Mouse (Mus musculus) small intestine, adult 2 months (tissue): ENCODE measurements around the gene Mrpl38.
"Not testable (repeated sequence)": the region's sequence is repeated elsewhere in the genome, so short reads cannot be mapped to it uniquely, and the experiment has no call there.

ENCODE experiments used
- CTCF ChIP-seq: fragments of 200-500 bp; IDR thresholded peaks from 2 replicates; pipeline ENCODE4 v1.5.1; 2012; ENCODE audit warnings: low read depth, mild to moderate bottlenecking, control low read depth, inconsistent platforms, low read length, moderate library complexity, mixed read lengths; ENCODE audit not compliant: insufficient replicate concordance, insufficient read length; ENCODE audit errors: extremely low read depth
- POLR2A ChIP-seq: fragments of 200-500 bp; IDR thresholded peaks from 2 replicates; pipeline ENCODE4 v1.6.1; 2012; ENCODE audit warnings: low read depth, mild to moderate bottlenecking, control low read depth, inconsistent platforms, low read length, moderate library complexity

GRCm38 (mm10) chr11:116092959-116093358 is 45.7 kb downstream of the Mrpl38 start:
- TF ChIP-seq POLR2A, CTCF: not testable (repeated sequence)
